Mouse (Mus musculus) erythroblast, embryonic 14.5 days (primary cell): Measurements from ENCODE around the gene Sec61a1.

Experiments
- GATA1 ChIP-seq: IDR thresholded peaks from 2 replicates; pipeline ENCODE4 v1.6.1; 2012; ENCODE audit warnings: low read length, inconsistent platforms, mixed read lengths
- TAL1 ChIP-seq: IDR thresholded peaks from 3 replicates; pipeline ENCODE4 v1.6.1; 2012; ENCODE audit warnings: low read length, inconsistent platforms, mixed read lengths

GRCm38 (mm10) chr6:88549137-88549814 is 30.6 kb upstream of the Sec61a1 start:
- TF ChIP-seq GATA1, result no peak
- no peak for TF ChIP-seq TAL1
